Mouse (Mus musculus) olfactory bulb, adult 2 months (tissue): ENCODE results near the gene Amer2.

Experiments used
- CTCF ChIP-seq: fragments of 200-500 bp; IDR thresholded peaks from 2 replicates; pipeline ENCODE4 v1.5.1; 2012; ENCODE audit warnings: low read depth, mild to moderate bottlenecking, low read length, moderate library complexity; ENCODE audit not compliant: insufficient read depth
- POLR2A ChIP-seq: fragments of 200-500 bp; IDR thresholded peaks from 2 replicates; pipeline ENCODE4 v1.6.1; 2012; ENCODE audit warnings: mild to moderate bottlenecking, low read depth, low read length, moderate library complexity; ENCODE audit not compliant: insufficient read depth

GRCm38 (mm10) chr14:60340570-60340969 is 32.5 kb upstream of the Amer2 start:
- TF ChIP-seq CTCF (no peak), POLR2A (no peak)
